Mouse (Mus musculus) kidney, adult 2 months (tissue): Measurements from ENCODE around the gene Ano6.

ENCODE experiments used
- CTCF ChIP-seq: fragments of 200-500 bp; conservative IDR thresholded peaks from 2 replicates; pipeline ENCODE4 v1.5.1; 2011; ENCODE audit warnings: low read depth, mild to moderate bottlenecking, control low read depth, low read length, moderate library complexity, mixed read lengths; ENCODE audit not compliant: insufficient read depth, insufficient read length
- POLR2A ChIP-seq: fragments of 200-500 bp; IDR thresholded peaks from one replicate; pipeline ENCODE4 v1.6.1; 2011; ENCODE audit warnings: low read depth, low read length, control low read depth

GRCm38 (mm10) chr15:95822099-95822498, 31.5 kb downstream of the Ano6 start:
- TF ChIP-seq CTCF (no peak), POLR2A (no peak)
